Mouse (Mus musculus): ENCODE measurements at regions not wholly inside any gene's neighbourhood (a gene's known extent, or its start where the extent isn't known, plus 50 kb on each side); places are given as distances from the start of the nearest gene placed in this dataset.

- no peak for DNase-seq
Observed at GRCm38 (mm10) chr17:45784496-45784895, 50.9 kb upstream of the 1600014C23Rik start.
